Mouse (Mus musculus): ENCODE results near the gene Ldlrap1.

DNA sequence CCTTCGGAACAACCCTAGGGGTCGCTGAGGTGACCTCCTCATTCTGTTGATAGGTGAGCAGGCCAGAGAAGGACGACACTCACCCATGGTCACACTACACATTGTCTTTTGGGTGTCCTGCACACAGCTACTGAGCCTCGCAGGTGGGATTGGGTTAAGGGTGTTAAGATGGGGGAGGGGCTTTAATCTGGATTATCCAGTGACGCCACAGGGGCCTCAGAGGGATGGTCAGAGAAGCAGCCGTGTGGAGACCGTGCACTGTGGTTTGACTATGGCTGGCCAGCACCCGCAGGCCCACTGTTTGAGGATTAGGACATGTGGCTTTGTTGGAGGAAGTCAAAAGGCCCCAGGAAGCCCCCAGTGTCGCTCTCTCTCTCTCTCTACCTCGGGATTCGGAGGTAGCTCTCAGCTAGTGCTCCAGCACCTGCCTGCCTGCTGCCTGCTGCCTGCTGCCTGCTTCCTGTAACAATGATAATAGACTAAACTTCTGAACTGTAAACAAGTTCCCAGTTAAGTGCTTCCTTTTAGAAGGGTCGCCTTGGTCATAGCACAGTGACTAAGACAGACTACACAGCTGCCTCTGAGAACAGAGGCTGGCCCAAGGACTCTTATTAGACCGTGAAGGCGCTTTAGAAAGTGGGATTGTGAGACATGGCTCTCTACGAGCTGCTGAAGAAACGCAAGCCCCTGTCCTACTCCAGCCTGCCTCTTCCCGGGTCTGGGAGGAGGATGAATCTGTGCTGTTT is 14.1 kb downstream of the Ldlrap1 start:
- no peak for TF ChIP-seq POLR2A (IDR thresholded peaks at IDR 0.05; ENCODE audit: insufficient read length, low read depth)
- no peak for TF ChIP-seq CEBPB (IDR thresholded peaks at IDR 0.05; ENCODE audit: insufficient read depth, poor library complexity, severe bottlenecking)
- TF ChIP-seq MAX (IDR thresholded peaks at IDR 0.05; ENCODE audit: low read depth), result no peak
- TF ChIP-seq POLR2AphosphoS2 (IDR thresholded peaks at IDR 0.05; ENCODE audit: insufficient read length, low read depth), result no peak
